Mouse (Mus musculus): Measurements from ENCODE around the gene Ppp4r1. TPM values are rescaled to one million over a fixed set of nuclear protein-coding genes. Genes with fewer than 3 reads are reported as not detected.
A peak's percentile ranks its signal among the peaks of the same experiment; 100 is the strongest.

The Ppp4r1 gene
- polyA plus RNA-seq, 1 experiment = 5.2 TPM

- Histone ChIP-seq H3K27me3 (replicated peaks) (no peaks in the 10 kb centered on the region), H3K36me3 (replicated peaks; ENCODE audit: low read length) (peaks cover 32% of the 10 kb centered on the region), H3K4me1 (peaks cover 60% of the 10 kb centered on the region), H3K9me3 (no peaks in the 10 kb centered on the region), H3K4me3 (replicated peaks) (no peak overlapping the region)
- no peak for TF ChIP-seq GATA1 (IDR thresholded peaks at IDR 0.05; ENCODE audit: borderline replicate concordance, low read length)
- no peak for TF ChIP-seq FLI1 (IDR thresholded peaks at IDR 0.05; ENCODE audit: low read length)
These were observed 13.7 kb downstream of the Ppp4r1 start for GRCm38 (mm10) chr17:65796056-65796455.

GRCm38 (mm10) chr17:65798446-65798845 is 16.1 kb downstream of the Ppp4r1 start:
- Histone ChIP-seq H3K4me3 (replicated peaks) (no peak overlapping the region), H3K4me1 (peaks cover 56% of the 10 kb centered on the region), H3K27me3 (replicated peaks) (no peaks in the 10 kb centered on the region), H3K9me3 (no peaks in the 10 kb centered on the region), H3K36me3 (replicated peaks; ENCODE audit: low read length) (peaks cover 36% of the 10 kb centered on the region)
- TF ChIP-seq GATA1 (IDR thresholded peaks at IDR 0.05; ENCODE audit: borderline replicate concordance, low read length) (no peak), FLI1 (IDR thresholded peaks at IDR 0.05; ENCODE audit: low read length) (no peak)

- no peaks in the 10 kb centered on the region for H3K27me3 ChIP-seq (replicated peaks)
- H3K4me3 ChIP-seq (replicated peaks) = peak overlapping the region; percentile 38
- TF ChIP-seq FLI1 (IDR thresholded peaks at IDR 0.05; ENCODE audit: low read length) (no peak), GATA1 (IDR thresholded peaks at IDR 0.05; ENCODE audit: borderline replicate concordance, low read length) (no peak)
- peaks cover 40% of the 10 kb centered on the region for H3K36me3 ChIP-seq (replicated peaks; ENCODE audit: low read length)
- H3K4me1 ChIP-seq = peaks cover 53% of the 10 kb centered on the region
- H3K9me3 ChIP-seq = no peaks in the 10 kb centered on the region
These were observed 17.0 kb downstream of the Ppp4r1 start for GRCm38 (mm10) chr17:65799353-65799752.

GRCm38 (mm10) chr17:65800451-65800850 is 18.1 kb downstream of the Ppp4r1 start:
- Histone ChIP-seq H3K36me3 (replicated peaks; ENCODE audit: low read length) (peaks cover 37% of the 10 kb centered on the region), H3K27me3 (replicated peaks) (no peaks in the 10 kb centered on the region), H3K4me3 (replicated peaks) (no peak overlapping the region), H3K4me1 (peaks cover 52% of the 10 kb centered on the region), H3K9me3 (no peaks in the 10 kb centered on the region)
- TF ChIP-seq GATA1 (IDR thresholded peaks at IDR 0.05; ENCODE audit: borderline replicate concordance, low read length) (no peak), FLI1 (IDR thresholded peaks at IDR 0.05; ENCODE audit: low read length) (no peak)

- peaks cover 54% of the 10 kb centered on the region for H3K4me1 ChIP-seq
- peaks cover 51% of the 10 kb centered on the region for H3K36me3 ChIP-seq (replicated peaks; ENCODE audit: low read length)
- no peak for TF ChIP-seq GATA1 (IDR thresholded peaks at IDR 0.05; ENCODE audit: borderline replicate concordance, low read length)
- no peak for TF ChIP-seq FLI1 (IDR thresholded peaks at IDR 0.05; ENCODE audit: low read length)
- no peaks in the 10 kb centered on the region for H3K27me3 ChIP-seq (replicated peaks)
- no peaks in the 10 kb centered on the region for H3K9me3 ChIP-seq
- H3K4me3 ChIP-seq (replicated peaks) = no peak overlapping the region
These were observed 19.7 kb downstream of the Ppp4r1 start for GRCm38 (mm10) chr17:65802026-65802425.

GRCm38 (mm10) chr17:65805966-65806365 is 23.6 kb downstream of the Ppp4r1 start:
- Histone ChIP-seq H3K27me3 (replicated peaks) (no peaks in the 10 kb centered on the region), H3K4me3 (replicated peaks) (no peak overlapping the region), H3K36me3 (replicated peaks; ENCODE audit: low read length) (peaks cover 72% of the 10 kb centered on the region), H3K9me3 (no peaks in the 10 kb centered on the region), H3K4me1 (peaks cover 21% of the 10 kb centered on the region)
- TF ChIP-seq FLI1 (IDR thresholded peaks at IDR 0.05; ENCODE audit: low read length) (no peak), GATA1 (IDR thresholded peaks at IDR 0.05; ENCODE audit: borderline replicate concordance, low read length) (no peak)

- Histone ChIP-seq H3K4me3 (replicated peaks) (no peak overlapping the region), H3K27me3 (replicated peaks) (no peaks in the 10 kb centered on the region), H3K4me1 (peaks cover 21% of the 10 kb centered on the region), H3K9me3 (no peaks in the 10 kb centered on the region), H3K36me3 (replicated peaks; ENCODE audit: low read length) (peaks cover 77% of the 10 kb centered on the region)
- TF ChIP-seq FLI1 (IDR thresholded peaks at IDR 0.05; ENCODE audit: low read length) = no peak
- TF ChIP-seq GATA1 (IDR thresholded peaks at IDR 0.05; ENCODE audit: borderline replicate concordance, low read length) = no peak
These were observed 24.0 kb downstream of the Ppp4r1 start for GRCm38 (mm10) chr17:65806416-65806815.

GRCm38 (mm10) chr17:65811032-65811431 is 28.7 kb downstream of the Ppp4r1 start:
- Histone ChIP-seq H3K4me3 (replicated peaks) (no peak overlapping the region), H3K4me1 (peaks cover 1% of the 10 kb centered on the region), H3K27me3 (replicated peaks) (no peaks in the 10 kb centered on the region), H3K9me3 (no peaks in the 10 kb centered on the region), H3K36me3 (replicated peaks; ENCODE audit: low read length) (peaks cover 88% of the 10 kb centered on the region)
- TF ChIP-seq FLI1 (IDR thresholded peaks at IDR 0.05; ENCODE audit: low read length) = no peak

- H3K36me3 ChIP-seq (replicated peaks; ENCODE audit: low read length) = peaks cover 89% of the 10 kb centered on the region
- TF ChIP-seq FLI1 (IDR thresholded peaks at IDR 0.05; ENCODE audit: low read length) = no peak
- TF ChIP-seq GATA1 (IDR thresholded peaks at IDR 0.05; ENCODE audit: borderline replicate concordance, low read length) = no peak
- H3K9me3 ChIP-seq = no peaks in the 10 kb centered on the region
These were observed 31.4 kb downstream of the Ppp4r1 start for GRCm38 (mm10) chr17:65813763-65814162.

GRCm38 (mm10) chr17:65820197-65820596 is 37.8 kb downstream of the Ppp4r1 start:
- no peak overlapping the region for H3K4me3 ChIP-seq (replicated peaks)
- TF ChIP-seq FLI1 (IDR thresholded peaks at IDR 0.05; ENCODE audit: low read length) (no peak), GATA1 (IDR thresholded peaks at IDR 0.05; ENCODE audit: borderline replicate concordance, low read length) (no peak)
- no peaks in the 10 kb centered on the region for H3K9me3 ChIP-seq
- no peaks in the 10 kb centered on the region for H3K27me3 ChIP-seq (replicated peaks)
- peaks cover 14% of the 10 kb centered on the region for H3K4me1 ChIP-seq
- H3K36me3 ChIP-seq (replicated peaks; ENCODE audit: low read length) = peaks cover 93% of the 10 kb centered on the region

More at GRCm38 (mm10) chr17:65813763-65814162, 31.4 kb downstream of the Ppp4r1 start:
- H3K4me3 ChIP-seq (replicated peaks) = no peak overlapping the region
- 0 out of 2 replicates have a peak, but pooled peaks cover 2% of the 10 kb centered on the region for H3K4me1 ChIP-seq
- H3K27me3 ChIP-seq (replicated peaks) = no peaks in the 10 kb centered on the region

GRCm38 (mm10) chr17:65822423-65822822 is 40.0 kb downstream of the Ppp4r1 start:
- H3K4me1 ChIP-seq = peaks cover 23% of the 10 kb centered on the region
- H3K27me3 ChIP-seq (replicated peaks) = no peaks in the 10 kb centered on the region
- no peak for TF ChIP-seq GATA1 (IDR thresholded peaks at IDR 0.05; ENCODE audit: borderline replicate concordance, low read length)
- peaks cover 86% of the 10 kb centered on the region for H3K36me3 ChIP-seq (replicated peaks; ENCODE audit: low read length)
- H3K9me3 ChIP-seq = no peaks in the 10 kb centered on the region
- no peak overlapping the region for H3K4me3 ChIP-seq (replicated peaks)

Measured in megakaryocyte, embryonic 14.5 days (primary cell).